Mouse (Mus musculus): Measurements from ENCODE around the gene Fam84a.

The Fam84a gene

GRCm38 (mm10) chr12:14151921-14152320 lies at the start of gene Fam84a:
Gene Fam84a, minus strand, starts transcription at chr12:14152054.
- DNase-seq (ENCODE audit: inconsistent age in 2 of 2, low spot score in 1 of 2): peak; percentile 88 to 97

- no peak for DNase-seq (ENCODE audit: inconsistent age in 2 of 2, low spot score in 1 of 2)
Measured at GRCm38 (mm10) chr12:14195479-14195878, 43.6 kb upstream of the Fam84a start.

GRCm38 (mm10) chr12:14186689-14187195 lies 34.9 kb upstream of the Fam84a start:
- no peak for DNase-seq (ENCODE audit: inconsistent age in 2 of 2, low spot score in 1 of 2)

GRCm38 (mm10) chr12:14165713-14166112 lies 13.9 kb upstream of the Fam84a start:
- peak; percentile 57 to 91 for DNase-seq (ENCODE audit: inconsistent age in 2 of 2, low spot score in 1 of 2)

- no peak for DNase-seq (ENCODE audit: inconsistent age in 2 of 2, low spot score in 1 of 2)
Measured at GRCm38 (mm10) chr12:14164936-14165335, 13.1 kb upstream of the Fam84a start.

- DNase-seq (ENCODE audit: inconsistent age in 2 of 2, low spot score in 1 of 2): peak; percentile 27 to 80
Measured at GRCm38 (mm10) chr12:14152426-14152825, 572 bp upstream of the Fam84a start.

GRCm38 (mm10) chr12:14150936-14151631 lies 770 bp downstream of the Fam84a start:
- peak; percentile 11 to 63 for DNase-seq (ENCODE audit: inconsistent age in 2 of 2, low spot score in 1 of 2)

- no peak for DNase-seq (ENCODE audit: inconsistent age in 2 of 2, low spot score in 1 of 2)
Measured at GRCm38 (mm10) chr12:14150568-14150909, 1.3 kb downstream of the Fam84a start.

- peak; percentile 74 to 94 for DNase-seq (ENCODE audit: inconsistent age in 2 of 2, low spot score in 1 of 2)
Measured at GRCm38 (mm10) chr12:14149843-14150567, 1.8 kb downstream of the Fam84a start.

GRCm38 (mm10) chr12:14149022-14149842 lies 2.6 kb downstream of the Fam84a start:
- no peak for DNase-seq (ENCODE audit: inconsistent age in 2 of 2, low spot score in 1 of 2)

- DNase-seq (ENCODE audit: inconsistent age in 2 of 2, low spot score in 1 of 2): peak in 1 of 2 experiments; percentile 86
Measured at GRCm38 (mm10) chr12:14137046-14137445, 14.8 kb downstream of the Fam84a start.

- DNase-seq (ENCODE audit: inconsistent age in 2 of 2, low spot score in 1 of 2): no peak
Measured at GRCm38 (mm10) chr12:14114730-14115129, 37.1 kb downstream of the Fam84a start.

- no peak for DNase-seq (ENCODE audit: inconsistent age in 2 of 2, low spot score in 1 of 2)
Measured at GRCm38 (mm10) chr12:14096944-14097343, 54.9 kb downstream of the Fam84a start.
